Mouse (Mus musculus) embryonic fibroblast, embryonic 13.5 days (primary cell): ENCODE results near the gene Plcd1.

Source experiments
- CTCF ChIP-seq: IDR thresholded peaks from 2 replicates; pipeline ENCODE4 v1.5.1; 2011; ENCODE audit warnings: mild to moderate bottlenecking, control low read depth, low read length, moderate library complexity, borderline replicate concordance; ENCODE audit not compliant: insufficient read depth
- POLR2A ChIP-seq: IDR thresholded peaks from 2 replicates; pipeline ENCODE4 v1.6.1; 2011; ENCODE audit warnings: low read depth, mild to moderate bottlenecking, control low read depth, low read length, moderate library complexity

DNA sequence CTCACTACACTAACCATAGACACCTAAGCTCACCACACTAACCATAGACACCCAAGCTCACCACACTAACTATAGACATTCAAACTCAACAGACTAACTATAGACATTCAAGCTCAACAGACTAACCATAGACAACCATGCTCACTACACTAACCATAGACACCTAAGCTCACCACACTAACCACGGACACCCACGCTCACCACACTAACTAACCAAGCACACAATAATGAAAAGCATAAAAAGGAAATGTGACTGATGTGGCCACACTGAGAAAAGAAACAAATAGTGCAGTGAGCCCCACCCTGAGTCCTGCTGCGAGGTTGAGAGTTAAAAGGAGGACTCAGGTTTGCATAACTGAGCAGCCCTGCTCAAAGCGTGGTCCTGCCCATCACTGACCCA lies 38.0 kb downstream of the Plcd1 start:
- TF ChIP-seq CTCF (no peak), POLR2A (no peak)
